Mouse (Mus musculus) lung, adult 2 months (tissue): ENCODE results near the gene Bbx. TPM values are rescaled to one million over a fixed set of nuclear protein-coding genes. Genes with fewer than 3 reads are reported as not detected.

Experiments used
- DNase-seq: peaks from one replicate; pipeline ENCODE4 v3.0.0; 2022
- H3K4me1 ChIP-seq: fragments of 200-500 bp; 2 replicates; pipeline ENCODE4 v1.6.1; 2011; ENCODE audit warnings: low read length; ENCODE audit not compliant: control insufficient read depth, insufficient read depth
- H3K4me3 ChIP-seq: fragments of 200-500 bp; replicated peaks from 2 replicates; pipeline ENCODE3; 2011; ENCODE audit warnings: low read depth, mild to moderate bottlenecking, control low read depth, low read length; ENCODE audit errors: extremely low read depth
- CTCF ChIP-seq: fragments of 200-500 bp; IDR thresholded peaks from 2 replicates; pipeline ENCODE4 v1.5.1; 2011; ENCODE audit warnings: mild to moderate bottlenecking, low read length, control low read depth; ENCODE audit not compliant: insufficient read depth
- POLR2A ChIP-seq: fragments of 200-500 bp; IDR thresholded peaks from 2 replicates; pipeline ENCODE4 v1.6.1; 2011; ENCODE audit warnings: low read depth, mild to moderate bottlenecking, control low read depth, low read length, borderline replicate concordance; ENCODE audit errors: extremely low read depth
- WGBS: fragments of 180-500 bp; shearing (Covaris S2); methylation state at CpG from one replicate; pipeline ENCODE4 v1.1.7; 2018; 5-methylcytosine and 5-hydroxymethylcytosine counted together
- polyA plus RNA-seq: library from polyadenylated mRNA; depleted of rRNA; stranded (reverse); fragments of >200 nt; gene quantifications from 2 replicates; pipeline ENCODE4 v1.2.3, GENCODE M21; 2012; rRNA removed

Bbx gene
- polyA plus RNA-seq: 5.3 and 6.8 TPM in 2 replicates

GRCm38 (mm10) chr16:50432062-50432878, at the start of gene Bbx:
Gene Bbx (minus strand): TSS chr16:50432390.
- DNase-seq: peak; percentile 99
- no peaks in the 10 kb centered on the region for H3K4me1 ChIP-seq
- TF ChIP-seq CTCF: no peak
- peak; percentile 82; the same call in 1 of the 2 replicates for TF ChIP-seq POLR2A
- WGBS: under 1% methylated on average over 55 of the region's 55 CpGs
- peak within 1 kb of the TSS; percentile 82 for H3K4me3 ChIP-seq

GRCm38 (mm10) chr16:50481892-50482291, 49.7 kb upstream of the Bbx start:
- no peak for DNase-seq
- Histone ChIP-seq H3K4me3 (no peak overlapping the region), H3K4me1 (no peaks in the 10 kb centered on the region)
- WGBS: 63% methylated on average over 7 of the region's 7 CpGs
- TF ChIP-seq POLR2A: no peak
- no peak for TF ChIP-seq CTCF

GRCm38 (mm10) chr16:50481341-50481740, 49.2 kb upstream of the Bbx start:
- TF ChIP-seq CTCF (no peak), POLR2A (no peak)
- no peak overlapping the region for H3K4me3 ChIP-seq
- 67% methylated on average over 5 of the region's 5 CpGs for WGBS
- no peak for DNase-seq
- no peaks in the 10 kb centered on the region for H3K4me1 ChIP-seq

DNA sequence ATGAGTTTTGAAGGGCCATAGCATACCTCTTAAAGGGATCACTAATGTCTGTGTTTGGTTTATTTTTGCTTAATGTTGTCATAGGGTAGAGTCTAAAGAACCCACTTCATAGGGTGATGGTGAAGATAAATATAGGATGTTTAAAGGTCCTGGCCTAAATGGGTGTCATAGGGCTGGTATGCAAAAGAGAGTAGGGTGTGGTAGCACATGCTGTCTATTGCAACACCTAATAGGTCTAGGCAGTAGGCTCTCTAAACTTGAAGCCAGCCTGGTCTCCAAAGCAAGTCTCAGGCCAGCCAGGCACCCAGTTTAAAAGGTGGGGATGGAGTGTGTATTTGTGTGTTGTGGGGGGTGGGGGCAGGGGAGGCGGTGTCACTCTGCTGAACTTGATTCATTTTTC, 46.5 kb upstream of the Bbx start:
- TF ChIP-seq CTCF: no peak
- no peak for TF ChIP-seq POLR2A
- no peak overlapping the region for H3K4me3 ChIP-seq
- H3K4me1 ChIP-seq: no peaks in the 10 kb centered on the region
- DNase-seq: no peak
- 100% methylated on average over 1 of the region's 1 CpGs for WGBS

- no peaks in the 10 kb centered on the region for H3K4me1 ChIP-seq
- no peak overlapping the region for H3K4me3 ChIP-seq
- DNase-seq: no peak
- WGBS: 81% methylated on average over 6 of the region's 6 CpGs
- TF ChIP-seq POLR2A (no peak), CTCF (no peak)
These were observed 45.4 kb upstream of the Bbx start for GRCm38 (mm10) chr16:50477628-50478027.

DNA sequence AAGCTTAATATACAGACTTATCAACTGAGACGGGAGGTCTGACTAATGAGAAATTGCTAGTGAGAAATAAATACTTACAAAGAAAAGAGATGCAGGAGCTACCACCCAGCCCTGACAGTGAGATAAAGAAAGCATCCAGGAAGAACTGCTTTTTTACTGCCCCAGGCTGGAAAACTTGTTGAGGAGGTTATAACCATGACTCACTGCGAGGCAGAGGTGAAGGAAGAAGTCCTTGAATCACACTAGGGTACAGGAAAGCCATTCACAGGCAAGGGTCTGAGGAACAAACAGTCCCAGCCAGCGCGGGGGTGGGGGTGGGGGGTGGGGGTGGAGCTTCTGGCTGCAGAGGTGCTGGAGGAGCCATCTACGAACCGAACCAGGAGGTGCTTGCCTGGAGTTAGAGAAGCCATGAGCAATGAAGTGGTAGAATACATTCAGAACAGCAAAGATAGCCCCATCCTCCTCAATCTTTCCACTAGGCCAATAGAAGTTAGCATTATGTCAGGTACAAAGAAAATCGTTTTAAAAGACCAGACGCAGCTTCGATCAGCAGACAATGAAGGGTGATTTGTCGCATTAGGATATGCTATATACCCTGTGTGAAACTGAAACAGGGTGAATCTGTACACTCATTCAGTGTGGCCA, 30.2 kb upstream of the Bbx start:
- 33% methylated on average over 10 of the region's 10 CpGs for WGBS
- DNase-seq: no peak
- no peak overlapping the region for H3K4me3 ChIP-seq
- H3K4me1 ChIP-seq: no peaks in the 10 kb centered on the region; the same call in 1 of the 2 replicates
- TF ChIP-seq CTCF (no peak), POLR2A (no peak)

GRCm38 (mm10) chr16:50459146-50459545, 27.0 kb upstream of the Bbx start:
- Histone ChIP-seq H3K4me3 (no peak overlapping the region), H3K4me1 (no peaks in the 10 kb centered on the region; the same call in 1 of the 2 replicates)
- TF ChIP-seq CTCF (no peak), POLR2A (no peak)
- WGBS: 46% methylated on average over 3 of the region's 3 CpGs
- DNase-seq: no peak

GRCm38 (mm10) chr16:50456053-50456452, 23.9 kb upstream of the Bbx start:
- Histone ChIP-seq H3K4me1 (no peaks in the 10 kb centered on the region), H3K4me3 (no peak overlapping the region)
- DNase-seq: no peak
- no peak for TF ChIP-seq CTCF
- no peak for TF ChIP-seq POLR2A
- 53% methylated on average over 1 of the region's 1 CpGs for WGBS

- no peak for TF ChIP-seq POLR2A
- Histone ChIP-seq H3K4me3 (no peak overlapping the region), H3K4me1 (no peaks in the 10 kb centered on the region)
- DNase-seq: no peak
- 69% methylated on average over 9 of the region's 9 CpGs for WGBS
These were observed 16.9 kb upstream of the Bbx start for GRCm38 (mm10) chr16:50449086-50449485.

- DNase-seq: no peak
- no peak for TF ChIP-seq POLR2A
- no peak for TF ChIP-seq CTCF
- WGBS: 58% methylated on average over 6 of the region's 6 CpGs
- Histone ChIP-seq H3K4me3 (no peak overlapping the region), H3K4me1 (no peaks in the 10 kb centered on the region)
These were observed 12.8 kb upstream of the Bbx start for GRCm38 (mm10) chr16:50445014-50445413.
